Mouse (Mus musculus) monocyte, adult 5-6 weeks (primary cell): ENCODE results near the gene C030005K15Rik. TPM values are rescaled to one million over a fixed set of nuclear protein-coding genes. Genes with fewer than 3 reads are reported as not detected.

Experiments used
- total RNA-seq: library from RNA; stranded (forward); fragments of 200-1000, 200-491, 200-594 nt; gene quantifications from 3 replicates; pipeline ENCODE4 v1.2.3, GENCODE M21; 2017

Gene C030005K15Rik
- total RNA-seq, 1 experiment from 2014 or later: not detected

Other genes with a start within 250 kb of the C030005K15Rik start
- gene Dcn, start 247.1 kb downstream of the C030005K15Rik start, total RNA-seq: not detected in 3 replicates
- gene Lum, start 161.6 kb downstream of the C030005K15Rik start, total RNA-seq: not detected in 3 replicates
- not detected in 3 replicates for gene Kera, start 119.9 kb downstream of the C030005K15Rik start, total RNA-seq
- not detected in 3 replicates for gene Epyc, start 82.7 kb downstream of the C030005K15Rik start, total RNA-seq
- not detected in 3 replicates for gene Ccer1, start 33.7 kb downstream of the C030005K15Rik start, total RNA-seq